9 mouse cellular contexts compared by ENCODE assay signal in genomic region chr1:25105367-25105766, GRCm38 (mm10).
DNase-seq lines count a peak whose midpoint lies in the region; ATAC-seq and TF ChIP-seq lines count a peak whose summit lies in the region.
"Had no signal": no experiment of that assay in that cellular context is flagged by ENCODE, and none has a peak within 500 bp of the region (broad histone marks: within the 10 kb centered on the region; RNA-seq: fewer than 3 reads in every experiment).

No protein-coding gene starts in this region.

- 0 out of 2 replicates have a peak overlapping the region, but pooled peaks have one; percentile 10 for H3K9ac ChIP-seq in midbrain, embryonic 16.5 days (ENCODE audit: low read depth, low read length)
- no peak overlapping the region for H3K9ac ChIP-seq in midbrain, embryonic 11.5 days (ENCODE audit: low read length)
- H3K9ac ChIP-seq in intestine, embryonic 16.5 days (ENCODE audit: low read depth, low read length): no peak overlapping the region
- H3K9ac ChIP-seq: neural tube, embryonic 12.5 days had no signal

- TF ChIP-seq CTCF in left cerebral cortex, adult 2 months (IDR thresholded peaks at IDR 0.05): no peak

- H3K4me3 ChIP-seq in midbrain, embryonic 16.5 days (ENCODE audit: low read depth, low read length): no peak overlapping the region
- no peak overlapping the region for H3K4me3 ChIP-seq in midbrain, embryonic 11.5 days (ENCODE audit: low read depth, low read length)
- no peak overlapping the region for H3K4me3 ChIP-seq in intestine, embryonic 16.5 days (ENCODE audit: low read length)
- no peak overlapping the region for H3K4me3 ChIP-seq in left cerebral cortex, adult 2 months
- H3K4me3 ChIP-seq: neural tube, embryonic 12.5 days had no signal

- 64% methylated on average over 4 of the region's 4 CpGs for WGBS in midbrain, embryonic 16.5 days
- 75% methylated on average over 4 of the region's 4 CpGs for WGBS in midbrain, embryonic 11.5 days
- WGBS in intestine, embryonic 16.5 days: 33% methylated on average over 4 of the region's 4 CpGs

- H3K27ac ChIP-seq in midbrain, embryonic 16.5 days (ENCODE audit: low read length): no peak overlapping the region
- no peak overlapping the region for H3K27ac ChIP-seq in midbrain, embryonic 11.5 days (ENCODE audit: low read depth, low read length)
- H3K27ac ChIP-seq in intestine, embryonic 16.5 days (ENCODE audit: low read length): no peak overlapping the region
- H3K27ac ChIP-seq in left cerebral cortex, adult 2 months: peak overlapping the region; percentile 86; the same call in 1 of the 2 replicates
- H3K27ac ChIP-seq: neural tube, embryonic 12.5 days had no signal

- intact Hi-C loops in left cerebral cortex, adult 2 months (cut with DNase I): loop anchor here (2.0 kb wide), 2 partner anchors 19 to 61 kb away; no protein-coding TSS in a partner anchor

- 0 out of 2 replicates have a peak, but pooled peaks have one; percentile 49 for ATAC-seq in midbrain, embryonic 16.5 days
- no peak for ATAC-seq in midbrain, embryonic 11.5 days (ENCODE audit: low FRiP score)
- ATAC-seq in intestine, embryonic 16.5 days: peak; percentile 71; the same call in 1 of the 2 replicates
- ATAC-seq in megakaryocyte, adult 5-6 weeks (ENCODE audit: poor library complexity, severe bottlenecking): no peak

- no peak overlapping the region for H3K4me2 ChIP-seq in midbrain, embryonic 16.5 days (ENCODE audit: low read length)
- no peak overlapping the region for H3K4me2 ChIP-seq in midbrain, embryonic 11.5 days
- H3K4me2 ChIP-seq in intestine, embryonic 16.5 days (ENCODE audit: low read depth, low read length): no peak overlapping the region
- H3K4me2 ChIP-seq: neural tube, embryonic 12.5 days had no signal

- H3K36me3 ChIP-seq in midbrain, embryonic 16.5 days (ENCODE audit: control insufficient read depth, insufficient read depth, low read length): peaks cover 4% of the 10 kb centered on the region; the same call in 1 of the 2 replicates
- H3K36me3 ChIP-seq in midbrain, embryonic 11.5 days (ENCODE audit: control insufficient read depth, insufficient read depth, low read length): no peaks in the 10 kb centered on the region
- no peaks in the 10 kb centered on the region for H3K36me3 ChIP-seq in intestine, embryonic 16.5 days (ENCODE audit: control insufficient read depth, insufficient read depth, low read length)

- no peak for DNase-seq in midbrain, embryonic 11.5 days (ENCODE audit: low spot score, missing footprints)
- DNase-seq in fat pad, adult 2 months (ENCODE audit: extremely low read depth, low read depth, low spot score): peak; percentile 2
- DNase-seq in left cerebral cortex, adult 2 months (ENCODE audit: extremely low spot score in 1 of 2, low spot score in 2 of 2): peak; percentile 67 to 79
- DNase-seq in right cerebral cortex, adult 2 months (ENCODE audit: low spot score in 2 of 2): peak; percentile 84 to 89
- DNase-seq in spleen, postnatal 10 days (ENCODE audit: low spot score in 2 of 2): no peak

- no peaks in the 10 kb centered on the region for H3K9me3 ChIP-seq in midbrain, embryonic 16.5 days (replicated peaks; ENCODE audit: control insufficient read depth, low read length, poor library complexity, severe bottlenecking)
- no peaks in the 10 kb centered on the region for H3K9me3 ChIP-seq in midbrain, embryonic 11.5 days (ENCODE audit: control insufficient read depth, low read length)
- H3K9me3 ChIP-seq in intestine, embryonic 16.5 days (ENCODE audit: control insufficient read depth, low read length): no peaks in the 10 kb centered on the region
- H3K9me3 ChIP-seq: neural tube, embryonic 12.5 days had no signal

- peaks cover 15% of the 10 kb centered on the region for H3K4me1 ChIP-seq in midbrain, embryonic 16.5 days (ENCODE audit: control insufficient read depth, insufficient read depth, low read length)
- peaks cover 6% of the 10 kb centered on the region; the same call in 1 of the 2 replicates for H3K4me1 ChIP-seq in midbrain, embryonic 11.5 days (ENCODE audit: control insufficient read depth, insufficient read depth, low read length)
- H3K4me1 ChIP-seq in intestine, embryonic 16.5 days (ENCODE audit: control insufficient read depth, insufficient read depth, low read length): no peaks in the 10 kb centered on the region

- no peaks in the 10 kb centered on the region for H3K27me3 ChIP-seq in midbrain, embryonic 16.5 days (ENCODE audit: control insufficient read depth, insufficient read depth, low read depth, low read length)
- H3K27me3 ChIP-seq in midbrain, embryonic 11.5 days (ENCODE audit: control insufficient read depth, insufficient read depth, low read length): no peaks in the 10 kb centered on the region
- no peaks in the 10 kb centered on the region for H3K27me3 ChIP-seq in intestine, embryonic 16.5 days (replicated peaks; ENCODE audit: control insufficient read depth, insufficient read depth, low read length)
- H3K27me3 ChIP-seq: neural tube, embryonic 12.5 days had no signal

Comparison
In these comparisons a context has a peak if more than half of its experiments do, and no peak if none do; other contexts are left out.
1. ATAC-seq: peak in midbrain, embryonic 16.5 days (single experiment) and intestine, embryonic 16.5 days (single experiment); none in midbrain, embryonic 11.5 days (single experiment) and megakaryocyte, adult 5-6 weeks (single experiment).
2. DNase-seq: peak in fat pad, adult 2 months (single experiment), left cerebral cortex, adult 2 months (2 of 2) and right cerebral cortex, adult 2 months (2 of 2); none in midbrain, embryonic 11.5 days (single experiment) and spleen, postnatal 10 days (0 of 2).